Mouse (Mus musculus): ENCODE data around the gene Psip1. TPM values are rescaled to one million over a fixed set of nuclear protein-coding genes. Genes with fewer than 3 reads are reported as not detected.
"Not testable (repeated sequence)": the region's sequence is repeated elsewhere in the genome, so short reads cannot be mapped to it uniquely, and the experiment has no call there.

Psip1 gene
- polyA plus RNA-seq, 1 experiment = 272 TPM

DNA sequence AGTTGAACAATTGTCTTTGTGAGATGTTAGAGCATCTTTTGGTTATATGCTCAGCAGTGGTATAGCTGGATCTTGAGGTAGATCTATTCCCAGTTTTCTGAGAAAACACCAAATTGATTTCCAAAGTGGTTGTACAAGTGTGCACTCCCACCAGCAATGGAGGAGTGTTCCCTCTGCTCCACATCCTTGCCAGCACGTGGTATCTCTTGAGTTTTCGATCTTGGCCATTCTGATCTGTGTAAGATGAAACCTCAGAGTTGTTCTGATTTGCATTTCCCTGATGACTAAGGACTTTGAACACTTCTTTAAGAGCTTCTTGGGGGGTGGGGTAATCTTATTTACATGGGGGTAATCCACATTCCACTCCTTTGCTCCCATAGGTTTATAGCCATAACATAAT lies 23.3 kb upstream of the Psip1 start:
- DNase-seq (ENCODE audit: extremely low spot score in 1 of 2, low spot score in 1 of 2) = no peak

DNA sequence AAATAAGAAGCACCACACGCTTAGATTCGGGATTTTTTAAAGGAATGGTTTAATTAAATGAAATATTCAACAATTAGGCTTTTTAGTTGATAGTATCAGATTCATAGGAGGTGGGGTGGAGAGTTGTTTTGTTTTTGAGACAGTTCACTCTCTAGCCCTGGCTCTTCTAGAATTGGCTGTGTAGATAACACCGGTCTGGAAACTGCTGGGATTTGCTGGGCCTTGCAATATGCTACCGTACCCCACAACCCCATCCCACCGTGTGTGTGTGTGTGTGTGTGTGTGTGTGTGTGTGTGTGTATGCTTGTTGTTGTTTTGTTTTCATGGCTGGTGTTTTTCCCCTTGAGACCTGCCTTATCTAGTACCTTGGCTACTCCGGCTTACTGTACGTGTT lies 14.8 kb upstream of the Psip1 start:
- no peak for DNase-seq (ENCODE audit: extremely low spot score in 1 of 2, low spot score in 1 of 2)

DNA sequence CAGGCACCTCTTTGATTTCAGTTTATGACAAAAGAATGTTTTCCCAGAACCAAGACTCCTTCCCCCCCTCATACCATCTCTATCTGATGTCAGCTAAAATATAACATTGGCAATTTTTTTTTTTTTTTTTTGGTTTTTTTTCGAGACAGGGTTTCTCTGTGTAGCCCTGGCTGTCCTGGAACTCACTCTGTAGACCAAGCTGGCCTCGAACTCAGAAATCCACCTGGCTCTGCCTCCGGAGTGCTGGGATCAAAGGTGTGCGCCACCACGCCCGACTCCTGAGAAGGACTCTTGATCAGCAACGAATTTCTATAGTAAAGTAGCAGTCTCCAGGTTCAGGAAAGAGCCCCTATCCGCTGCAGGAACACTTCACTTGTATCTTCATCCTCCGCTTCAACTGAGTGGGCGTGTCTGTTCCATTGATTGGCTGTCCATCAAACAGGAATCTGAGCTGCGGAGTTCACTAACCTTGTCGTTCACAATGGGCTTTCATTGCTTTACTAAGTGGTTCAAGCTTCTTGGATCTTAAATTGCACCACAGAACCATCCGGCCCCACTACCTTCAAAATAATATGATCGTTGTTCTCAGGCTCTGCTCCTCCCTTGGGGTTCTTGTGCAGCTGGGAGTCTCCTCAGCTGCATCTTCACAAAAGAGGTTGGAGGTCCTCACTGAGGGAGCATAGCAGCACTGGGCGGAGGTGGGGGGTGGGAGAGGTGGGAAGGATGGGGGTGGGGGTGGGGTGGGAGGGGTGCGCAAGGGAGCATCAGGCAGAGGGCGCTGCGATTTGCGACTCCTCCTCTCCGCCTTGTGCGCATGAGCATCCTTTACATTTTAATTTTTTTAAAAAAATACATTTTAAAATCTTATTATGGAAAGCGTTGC lies 14.1 kb upstream of the Psip1 start:
- peak in 1 of 2 experiments; percentile 48 for DNase-seq (ENCODE audit: extremely low spot score in 1 of 2, low spot score in 1 of 2)

DNA sequence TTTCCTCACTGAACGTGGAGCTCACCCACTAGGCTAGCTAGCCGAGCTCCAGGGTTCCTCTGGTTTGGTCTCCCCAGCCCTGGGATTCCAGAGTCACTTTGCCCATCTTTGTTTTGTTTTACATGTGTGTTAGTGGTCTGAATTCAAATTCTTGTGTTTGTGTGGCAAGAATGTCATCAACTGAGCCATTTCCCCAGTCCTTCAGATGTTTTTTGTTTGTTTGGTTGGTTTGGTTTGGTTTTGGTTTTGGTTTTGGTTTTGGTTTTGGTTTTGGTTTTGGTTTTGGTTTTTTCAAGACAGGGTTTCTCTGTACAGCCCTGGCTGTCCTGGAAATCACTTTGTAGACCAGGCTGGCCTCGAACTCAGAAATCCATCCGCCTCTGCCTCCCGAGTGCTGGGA lies 10.8 kb upstream of the Psip1 start:
- not testable (repeated sequence) for DNase-seq (ENCODE audit: extremely low spot score in 1 of 2, low spot score in 1 of 2)

DNA sequence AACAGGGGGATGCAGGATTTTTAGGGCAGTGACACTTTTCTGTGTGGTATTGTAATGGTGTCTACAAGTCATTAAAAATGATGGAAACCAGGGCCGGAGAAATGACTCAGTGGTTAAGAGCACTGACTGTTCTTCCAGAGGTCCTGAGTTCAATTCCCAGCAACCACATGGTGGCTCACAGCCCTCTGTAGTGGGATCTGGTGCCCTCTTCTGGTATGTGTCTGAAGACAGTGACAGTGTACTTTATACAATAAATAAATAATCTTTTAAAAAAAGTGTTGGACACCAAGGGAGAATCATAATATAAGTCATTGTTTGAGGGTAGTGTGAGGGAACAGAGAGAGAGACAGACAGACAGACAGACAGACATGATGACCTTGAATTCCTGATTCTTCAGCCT lies 6.9 kb upstream of the Psip1 start:
- no peak for DNase-seq (ENCODE audit: extremely low spot score in 1 of 2, low spot score in 1 of 2)

DNA sequence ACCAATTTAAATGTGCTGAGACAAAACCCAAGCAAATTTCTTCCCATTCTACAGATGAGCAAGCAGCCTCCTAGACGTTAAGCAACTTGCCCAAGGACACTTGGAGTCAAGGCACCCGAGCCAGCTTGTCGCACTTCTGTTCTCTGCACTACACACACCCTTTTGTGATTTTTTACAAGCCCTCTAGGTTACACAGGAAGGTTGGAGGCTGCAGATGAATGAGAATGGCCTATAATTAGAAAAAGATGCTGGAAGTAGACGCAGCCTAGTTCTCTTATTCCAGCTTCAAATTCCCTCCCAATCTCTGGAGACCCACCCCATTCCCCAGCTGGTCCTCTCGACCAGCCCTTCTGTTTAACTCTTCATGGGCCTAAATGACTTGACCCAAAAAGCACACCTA lies 2.9 kb upstream of the Psip1 start:
- DNase-seq (ENCODE audit: extremely low spot score in 1 of 2, low spot score in 1 of 2) = no peak

DNA sequence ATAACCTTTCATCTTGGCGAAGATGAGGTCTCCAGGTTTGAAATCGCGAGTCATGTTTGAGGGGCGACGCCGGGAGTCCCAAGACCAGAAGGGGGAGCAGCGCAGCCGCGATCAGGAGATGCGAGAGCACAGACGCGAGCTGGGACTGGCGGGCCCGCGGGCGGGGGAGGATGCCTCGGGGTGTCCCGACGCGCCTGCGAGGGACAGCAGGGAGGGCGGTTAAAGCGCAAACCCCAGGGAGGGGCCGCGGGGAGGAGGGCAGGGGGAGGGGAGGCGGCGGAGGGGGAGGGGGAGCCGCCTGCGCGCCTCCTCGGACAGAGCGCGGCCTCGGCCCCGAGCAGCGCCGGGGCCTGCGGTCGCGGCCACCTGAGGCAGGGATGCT lies 533 bp downstream of the Psip1 start:
- peak; percentile 69 to 88 for DNase-seq (ENCODE audit: extremely low spot score in 1 of 2, low spot score in 1 of 2)

DNA sequence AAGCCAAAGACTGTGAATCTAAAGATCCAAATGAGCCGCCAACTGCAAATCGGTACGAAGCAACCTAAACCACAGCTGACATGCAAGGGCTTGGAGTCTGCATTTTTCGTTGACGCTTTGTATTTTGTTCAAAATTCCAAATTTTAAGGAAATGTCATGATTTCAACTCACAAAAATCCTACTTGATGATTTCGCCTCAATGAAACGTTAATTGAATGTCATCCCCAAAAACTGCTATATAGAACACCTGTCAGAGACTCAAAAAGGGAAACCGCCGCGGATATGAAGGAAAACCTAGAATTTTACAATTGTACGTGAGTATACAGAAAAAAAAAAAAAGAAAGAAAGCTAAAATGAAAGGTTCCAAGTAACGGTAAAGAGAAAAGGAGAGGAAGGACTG lies 1.0 kb downstream of the Psip1 start:
- DNase-seq (ENCODE audit: extremely low spot score in 1 of 2, low spot score in 1 of 2) = no peak

DNA sequence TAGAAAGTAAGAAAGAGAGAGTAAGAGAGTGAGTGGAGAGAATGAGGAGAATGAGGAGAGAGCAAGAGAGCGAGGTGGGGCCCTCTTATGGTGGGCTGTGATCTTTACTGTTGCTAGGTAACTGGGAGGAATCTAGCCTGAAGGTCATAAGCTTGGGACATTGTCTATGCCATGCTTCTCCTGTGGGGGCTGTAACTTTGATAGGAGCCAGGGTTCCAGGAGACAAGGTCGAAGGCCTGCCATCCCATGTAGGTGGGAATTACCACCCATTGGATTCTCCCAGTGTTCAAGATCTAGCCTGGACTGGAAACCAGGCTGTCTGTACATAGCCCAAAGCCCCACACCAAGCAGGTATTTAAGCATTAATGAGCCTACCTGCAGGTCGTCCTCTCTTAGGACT lies 18.1 kb downstream of the Psip1 start:
- DNase-seq (ENCODE audit: extremely low spot score in 1 of 2, low spot score in 1 of 2) = no peak

DNA sequence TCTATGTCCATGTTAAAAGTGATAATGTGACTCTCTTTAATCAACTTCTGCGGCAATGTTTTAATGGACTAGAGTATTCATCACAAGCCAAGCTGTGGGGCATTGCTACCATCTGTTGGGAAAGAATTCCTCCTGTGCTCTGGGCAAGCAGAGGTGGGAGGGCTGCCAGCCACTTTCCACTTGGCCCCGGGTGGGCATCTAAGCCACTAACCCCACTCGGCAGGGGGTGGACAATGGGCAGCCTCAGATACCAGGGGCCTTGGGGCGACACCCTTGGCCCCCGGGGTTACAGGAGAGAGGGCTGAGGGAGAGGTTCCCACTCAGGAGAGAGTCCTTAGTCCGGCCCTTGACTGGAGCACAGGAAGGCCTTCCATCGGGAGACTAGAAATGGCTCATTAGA lies 18.6 kb downstream of the Psip1 start:
- no peak for DNase-seq (ENCODE audit: extremely low spot score in 1 of 2, low spot score in 1 of 2)

DNA sequence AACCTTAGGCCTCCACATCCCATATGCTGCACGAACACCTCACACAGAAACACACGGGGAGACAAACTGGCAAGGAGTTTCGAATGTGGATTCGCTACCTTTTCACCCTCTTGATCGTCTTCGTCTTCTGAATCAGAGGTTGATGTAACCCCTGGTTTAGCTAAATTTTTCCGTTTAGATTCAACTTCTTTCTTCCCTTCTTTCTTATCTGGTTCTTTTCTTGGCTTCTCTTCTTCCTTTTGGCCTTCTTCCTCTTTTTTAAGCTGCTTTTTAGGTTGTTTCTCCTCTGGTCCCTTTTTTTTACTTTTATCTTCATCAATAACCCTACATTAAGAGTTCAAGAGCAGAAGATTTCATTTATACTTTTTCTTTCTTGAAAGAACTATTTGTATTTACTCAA lies 21.4 kb downstream of the Psip1 start:
- DNase-seq (ENCODE audit: extremely low spot score in 1 of 2, low spot score in 1 of 2) = no peak

DNA sequence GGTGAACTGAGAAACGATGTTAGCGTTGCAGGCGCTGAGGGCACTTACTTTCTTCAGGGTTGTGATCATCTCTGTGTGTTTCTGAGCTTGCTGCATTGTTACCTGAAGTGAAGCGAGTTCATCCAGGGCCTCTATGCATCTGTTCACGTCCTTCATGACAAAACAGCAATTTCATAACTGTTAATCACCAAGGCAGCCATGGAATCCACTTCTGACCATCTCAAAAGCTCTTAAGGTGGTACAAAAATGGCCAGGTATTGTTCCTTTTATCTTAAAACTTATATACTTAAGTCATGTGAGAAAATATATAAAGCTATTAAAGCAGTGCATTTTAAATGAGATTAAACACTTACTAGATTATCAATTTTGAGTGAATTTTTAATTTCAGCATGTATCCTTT lies 26.2 kb downstream of the Psip1 start:
- DNase-seq (ENCODE audit: extremely low spot score in 1 of 2, low spot score in 1 of 2) = no peak

DNA sequence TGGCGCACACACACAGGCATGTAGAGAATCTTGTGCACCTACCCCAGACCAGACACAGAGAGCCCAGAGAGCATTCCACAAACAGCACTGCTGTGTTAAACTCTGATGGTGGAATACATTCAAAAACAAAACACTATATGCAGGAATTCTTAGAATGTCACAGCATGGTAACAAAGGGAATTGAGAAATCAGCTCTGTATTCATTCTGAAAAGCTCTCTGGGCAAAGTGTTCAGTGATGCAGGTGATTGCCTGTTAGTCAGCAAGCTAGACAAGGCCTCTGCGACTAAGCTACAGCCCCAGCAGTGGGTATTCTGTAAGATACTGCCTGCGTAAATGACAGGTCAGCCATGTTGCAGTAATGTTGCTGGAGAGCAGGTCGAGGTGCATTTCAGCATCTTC lies 35.5 kb downstream of the Psip1 start:
- no peak for DNase-seq (ENCODE audit: extremely low spot score in 1 of 2, low spot score in 1 of 2)

DNA sequence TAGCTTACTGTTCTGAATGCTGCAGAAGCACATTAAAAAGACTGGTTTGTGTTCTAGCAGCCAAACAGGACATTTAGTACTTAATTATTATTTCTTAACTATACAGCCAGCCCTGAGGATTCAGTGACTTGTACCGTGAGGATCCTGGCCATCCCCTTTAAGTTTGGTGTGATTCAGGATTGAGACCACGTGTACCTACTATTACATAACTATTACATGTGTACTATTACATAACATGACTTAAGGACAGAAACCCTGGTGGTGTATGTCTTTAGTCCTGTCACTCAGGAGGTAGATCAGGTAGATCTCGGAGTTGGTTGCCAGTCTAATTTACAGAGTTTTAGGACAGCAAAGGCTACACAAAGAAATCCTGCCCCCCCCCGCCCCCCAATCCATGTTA lies 45.2 kb downstream of the Psip1 start:
- no peak for DNase-seq (ENCODE audit: extremely low spot score in 1 of 2, low spot score in 1 of 2)

DNA sequence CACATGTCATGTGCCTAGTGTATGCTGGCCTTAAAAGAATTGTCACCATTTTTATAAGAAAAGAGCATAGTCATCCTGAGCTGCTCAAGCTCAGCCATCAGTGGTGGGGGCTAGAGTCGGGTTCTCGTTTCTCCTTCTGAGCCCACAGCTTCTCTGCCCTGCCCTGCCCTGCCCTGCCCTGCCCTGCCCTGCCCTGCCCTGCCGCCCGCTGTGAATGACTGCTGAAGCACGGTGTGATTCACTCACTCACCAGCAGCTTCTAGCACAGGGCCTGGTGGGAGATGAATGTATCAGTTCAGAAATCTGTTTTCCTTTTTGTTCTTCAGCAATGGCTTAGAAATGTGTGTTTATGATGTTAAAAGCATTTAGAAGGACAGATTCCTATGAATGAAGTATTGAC lies 47.2 kb downstream of the Psip1 start:
- DNase-seq (ENCODE audit: extremely low spot score in 1 of 2, low spot score in 1 of 2) = peak in 1 of 2 experiments; percentile 33

DNA sequence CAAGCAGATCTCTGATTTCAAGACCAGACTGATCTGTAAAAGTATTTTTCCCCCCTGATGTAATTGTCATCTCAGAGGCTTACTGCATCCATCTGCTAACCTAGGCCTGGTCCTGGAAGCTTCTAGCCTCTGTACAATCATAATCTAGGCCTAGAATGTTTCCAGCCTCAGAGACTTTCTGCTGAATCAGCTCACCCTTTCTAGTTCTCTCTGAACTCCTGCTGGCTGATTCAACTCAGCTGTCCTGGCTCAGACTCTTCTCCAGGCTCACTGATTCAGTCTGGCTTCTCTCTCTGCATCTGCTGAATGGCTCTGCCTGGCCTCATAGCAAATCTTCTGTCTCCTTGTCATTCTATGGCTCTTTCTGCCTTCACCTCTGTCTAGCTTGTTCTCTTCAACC lies 48.1 kb downstream of the Psip1 start:
- DNase-seq (ENCODE audit: extremely low spot score in 1 of 2, low spot score in 1 of 2) = no peak

DNA sequence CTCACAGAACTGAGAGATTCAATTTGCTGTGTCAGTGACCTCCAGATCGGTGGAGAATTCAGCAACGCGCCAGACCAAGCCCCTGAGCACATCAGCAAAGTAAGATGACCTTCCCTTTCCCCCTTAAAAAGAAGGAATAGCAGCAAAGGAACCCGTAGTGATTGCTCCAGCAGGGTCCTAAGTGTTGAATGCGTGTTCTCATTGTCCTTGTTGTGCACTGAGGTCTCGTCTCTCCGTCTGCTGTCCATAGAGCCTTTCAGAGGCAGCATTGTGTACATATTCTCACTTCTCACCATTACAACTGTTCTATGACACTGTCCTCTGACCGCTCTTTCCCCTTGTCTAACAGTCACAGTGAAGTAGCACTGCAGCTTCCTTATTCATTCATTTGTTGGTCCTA lies 49.9 kb downstream of the Psip1 start:
- DNase-seq (ENCODE audit: extremely low spot score in 1 of 2, low spot score in 1 of 2) = no peak

DNA sequence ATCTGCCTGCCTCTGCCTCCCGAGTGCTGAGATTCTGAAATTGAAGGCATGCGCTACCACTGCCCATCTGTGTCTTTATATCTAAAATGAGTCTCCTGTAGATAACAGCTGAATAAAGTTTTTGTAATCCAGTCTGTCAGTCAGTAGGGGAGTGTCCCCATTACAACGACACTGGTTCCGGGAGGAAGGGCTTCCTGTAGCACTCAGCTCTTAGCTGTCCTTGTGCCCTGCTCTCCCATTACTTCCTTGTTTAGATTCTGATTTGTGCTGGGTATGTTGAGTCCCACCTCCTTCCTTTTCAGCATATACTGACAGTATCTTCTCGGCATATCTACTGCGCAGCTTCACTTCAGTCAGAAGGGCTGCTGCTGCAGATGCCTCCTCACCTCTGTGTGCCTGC lies 53.4 kb downstream of the Psip1 start:
- no peak for DNase-seq (ENCODE audit: extremely low spot score in 1 of 2, low spot score in 1 of 2)

DNA sequence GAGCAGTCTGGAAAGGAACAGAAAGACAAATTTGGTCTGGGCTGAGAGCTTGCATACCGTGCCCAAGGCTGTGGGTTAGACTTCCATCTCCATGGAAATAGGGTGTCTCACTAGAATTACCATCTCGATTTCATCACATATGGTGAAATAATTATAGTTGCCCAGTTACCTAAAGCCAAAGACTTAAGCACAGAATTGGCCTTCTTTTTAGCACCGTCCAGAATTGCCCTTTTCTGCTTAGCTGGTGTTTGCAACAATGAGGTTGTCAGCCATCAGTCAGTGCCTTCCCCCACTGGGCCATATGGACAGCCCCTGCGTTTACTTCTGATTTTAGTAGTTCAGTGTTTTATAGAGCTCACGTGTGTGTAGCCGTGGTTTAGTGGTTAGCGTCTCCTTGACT lies 54.3 kb downstream of the Psip1 start:
- DNase-seq (ENCODE audit: extremely low spot score in 1 of 2, low spot score in 1 of 2) = no peak

DNA sequence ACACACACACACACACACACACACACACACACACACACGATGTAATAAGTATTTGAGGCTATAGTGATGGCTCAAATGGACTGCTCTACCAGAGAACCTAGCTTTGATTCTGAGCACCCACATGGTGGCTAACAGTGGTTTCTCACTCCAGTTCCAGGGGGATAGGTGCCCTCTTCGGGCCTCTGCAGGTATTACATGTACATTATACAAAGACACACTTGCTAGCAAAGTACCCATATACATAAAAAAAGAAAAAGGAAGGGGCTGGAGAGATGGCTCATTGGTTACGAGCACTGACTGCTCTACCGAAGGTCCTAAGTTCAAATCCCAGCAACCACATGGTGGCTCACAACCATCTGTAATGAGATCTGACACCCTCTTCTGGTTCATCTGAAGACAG lies 57.4 kb downstream of the Psip1 start:
- no peak for DNase-seq (ENCODE audit: extremely low spot score in 1 of 2, low spot score in 1 of 2)

DNA sequence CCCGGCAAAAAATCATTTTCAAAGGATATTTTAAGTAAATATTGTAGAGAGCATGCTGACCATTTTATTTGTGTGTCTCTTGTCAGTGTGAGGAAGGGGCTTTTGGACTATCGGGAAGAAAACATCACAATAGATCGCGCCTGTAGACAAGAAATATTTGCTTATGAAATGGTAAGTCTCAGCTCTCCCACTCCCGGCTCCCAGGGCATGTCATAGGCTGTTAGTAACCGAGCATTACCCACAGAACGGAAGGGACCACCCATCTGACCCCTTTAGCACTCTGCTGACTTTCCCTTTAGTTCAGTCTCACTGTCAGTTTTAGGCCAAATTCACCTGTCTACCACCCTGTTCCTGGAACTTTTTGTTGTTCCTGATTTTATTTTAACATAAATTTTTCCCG lies 58.6 kb downstream of the Psip1 start:
- no peak for DNase-seq (ENCODE audit: extremely low spot score in 1 of 2, low spot score in 1 of 2)

DNA sequence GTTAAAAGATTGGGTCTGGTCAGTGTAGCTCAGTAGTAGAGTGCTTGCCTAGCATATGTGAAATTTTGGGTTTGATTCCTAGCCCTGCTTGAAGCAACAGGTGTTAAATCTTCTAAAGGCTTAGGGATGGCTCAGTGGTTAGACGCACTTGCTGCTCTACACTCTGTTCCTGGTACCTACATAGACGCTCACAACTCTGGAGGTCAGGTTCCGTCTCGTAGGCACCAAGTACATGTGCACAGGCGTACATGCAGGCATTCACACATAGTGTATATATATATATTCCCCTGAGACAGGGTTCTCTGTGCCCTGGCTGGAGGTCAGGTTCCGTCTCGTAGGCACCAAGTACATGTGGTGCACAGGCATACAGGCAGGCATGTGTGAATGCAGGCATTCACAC lies 59.1 kb downstream of the Psip1 start:
- no peak for DNase-seq (ENCODE audit: extremely low spot score in 1 of 2, low spot score in 1 of 2)

DNA sequence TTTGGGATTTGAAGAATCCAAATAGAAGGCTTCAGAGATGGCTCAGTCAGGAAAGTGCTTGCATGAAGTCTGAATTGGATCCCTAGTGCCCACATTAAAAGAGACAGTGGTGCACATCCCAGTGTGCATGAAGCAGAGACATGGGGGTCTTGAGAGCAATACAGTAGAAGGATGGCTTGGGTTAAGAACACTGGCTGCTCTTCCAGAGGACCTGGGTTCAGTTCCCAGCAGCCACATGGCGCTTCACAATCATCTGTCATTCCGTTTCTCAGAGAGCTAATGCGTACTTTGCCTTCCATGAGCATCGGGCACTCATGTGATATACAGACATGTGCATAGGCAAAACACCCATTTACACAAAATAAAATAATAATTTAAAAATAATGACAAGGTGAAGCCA lies 61.1 kb downstream of the Psip1 start:
- no peak for DNase-seq (ENCODE audit: extremely low spot score in 1 of 2, low spot score in 1 of 2)
